Mouse (Mus musculus): Measurements from ENCODE around the gene Rps7. TPM values are rescaled to one million over a fixed set of nuclear protein-coding genes. Genes with fewer than 3 reads are reported as not detected.

Gene Rps7
- polyA plus RNA-seq (2014; fragmentation: Nextera tagmentation; extraction: Ambion mirVana): 822 and 864 TPM in 2 replicates

DNA sequence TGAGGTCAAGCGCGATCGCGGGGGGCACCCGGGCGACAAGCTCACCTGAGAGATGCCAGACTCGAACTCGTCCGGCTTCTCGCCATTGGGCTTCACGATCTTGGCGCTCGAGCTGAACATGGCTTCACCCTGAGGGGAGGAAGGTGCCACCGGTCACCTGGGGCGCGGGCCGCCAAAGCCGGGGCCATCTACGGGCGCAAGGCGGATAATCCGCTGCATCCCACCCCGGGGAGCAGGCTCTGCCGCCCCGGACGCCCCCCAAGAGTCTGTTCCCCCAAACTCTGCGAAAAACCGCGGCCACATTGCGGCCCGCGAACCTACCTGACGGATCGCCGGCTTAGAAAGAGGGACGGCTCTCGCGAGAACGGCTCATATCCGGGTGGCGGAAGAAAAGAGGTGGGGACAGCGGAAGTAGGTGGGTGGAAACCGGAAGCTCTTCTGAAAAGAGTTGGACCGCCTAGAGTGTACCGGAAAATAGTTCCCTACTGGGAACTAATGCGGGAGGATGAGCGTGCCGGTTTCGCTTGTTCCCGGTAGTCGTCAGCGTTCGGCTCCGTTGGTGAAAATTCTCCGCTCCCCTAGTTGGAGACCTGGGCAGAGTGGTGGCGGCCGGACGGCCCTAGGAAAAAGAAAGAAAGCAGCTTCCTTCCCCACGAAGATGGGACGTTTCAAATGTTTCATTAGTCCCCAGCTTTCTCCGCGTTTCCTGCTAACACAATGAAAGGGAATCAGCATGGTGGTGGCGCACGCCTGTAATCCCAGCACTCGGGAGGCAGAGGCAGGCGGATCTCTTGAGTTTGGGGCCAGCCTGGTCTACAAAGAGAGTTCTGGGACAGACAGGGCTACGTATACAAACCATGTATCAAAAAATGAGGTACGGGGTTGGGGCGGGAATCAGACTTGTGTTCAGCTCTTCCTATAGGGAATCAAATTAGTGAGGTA, at the start of gene Rps7:
Gene Rps7 (minus strand): TSS at position 419 of the 942 bp plus-strand sequence.
- H3K36me3 ChIP-seq (ENCODE audit: control insufficient read depth, insufficient read depth, low read length): peaks cover 26% of the 10 kb centered on the region
- ATAC-seq (ENCODE audit: insufficient number of reproducible peaks, low FRiP score, low TSS enrichment, low read depth) (peak; percentile 92), DNase-seq (ENCODE audit: low spot score) (peak; percentile 95)
- H3K4me3 ChIP-seq (ENCODE audit: low read depth, low read length): peak within 1 kb of the TSS; percentile 91
- peak within 1 kb of the TSS; percentile 69 for H3K4me2 ChIP-seq (ENCODE audit: low read depth, severe bottlenecking)
- 6% methylated on average over 67 of the region's 69 CpGs for WGBS
- no peak within 1 kb of the TSS; the same call in none of the 2 replicates for H3K27ac ChIP-seq (replicated peaks; ENCODE audit: low read depth, low read length)
- H3K4me1 ChIP-seq (ENCODE audit: control insufficient read depth, insufficient read depth, low read length): peaks cover 6% of the 10 kb centered on the region; the same call in 1 of the 2 replicates
- H3K9ac ChIP-seq (ENCODE audit: low read length): peak within 1 kb of the TSS; percentile 93
- no peaks in the 10 kb centered on the region for H3K27me3 ChIP-seq (ENCODE audit: control insufficient read depth, insufficient read depth, low read length)
- H3K9me3 ChIP-seq (ENCODE audit: control insufficient read depth, low read length): no peaks in the 10 kb centered on the region

DNA sequence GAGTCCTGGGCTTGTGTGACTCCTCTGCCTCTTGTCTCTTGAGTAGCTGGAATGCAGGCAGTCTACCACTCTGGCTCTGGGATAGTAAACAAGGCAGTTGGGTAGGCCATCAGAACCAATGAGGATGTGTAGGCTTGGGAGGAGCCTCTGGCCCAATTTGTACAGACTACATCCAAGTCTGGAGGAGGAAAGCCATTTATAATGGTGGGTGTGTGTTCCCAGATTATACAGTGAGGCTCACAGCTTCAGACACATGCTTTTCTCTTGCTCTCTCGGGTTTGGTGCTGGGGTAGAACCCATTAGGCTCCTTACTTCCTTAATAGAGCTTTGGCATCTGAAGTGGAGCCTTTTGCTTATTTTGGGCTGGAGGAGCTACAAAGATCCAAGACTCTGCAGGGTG, 48.9 kb upstream of the Rps7 start:
- H3K27me3 ChIP-seq (ENCODE audit: control insufficient read depth, insufficient read depth, low read length): no peaks in the 10 kb centered on the region
- no peak for DNase-seq (ENCODE audit: low spot score)
- H3K36me3 ChIP-seq (ENCODE audit: control insufficient read depth, insufficient read depth, low read length): peaks cover 2% of the 10 kb centered on the region; the same call in 1 of the 2 replicates
- H3K27ac ChIP-seq (replicated peaks; ENCODE audit: low read depth, low read length): no peak overlapping the region
- no peak overlapping the region for H3K4me3 ChIP-seq (ENCODE audit: low read depth, low read length)
- 90% methylated on average over 1 of the region's 1 CpGs for WGBS
- H3K4me2 ChIP-seq (ENCODE audit: low read depth, severe bottlenecking): no peak overlapping the region
- no peak overlapping the region for H3K9ac ChIP-seq (ENCODE audit: low read length)
- no peaks in the 10 kb centered on the region for H3K4me1 ChIP-seq (ENCODE audit: control insufficient read depth, insufficient read depth, low read length)
- ATAC-seq (ENCODE audit: insufficient number of reproducible peaks, low FRiP score, low TSS enrichment, low read depth): no peak
- no peaks in the 10 kb centered on the region for H3K9me3 ChIP-seq (ENCODE audit: control insufficient read depth, low read length)

GRCm38 (mm10) chr12:28675925-28676209, 40.1 kb upstream of the Rps7 start:
- H3K4me2 ChIP-seq (ENCODE audit: low read depth, severe bottlenecking): peak overlapping the region; percentile 54
- WGBS: 72% methylated on average over 5 of the region's 5 CpGs
- H3K4me1 ChIP-seq (ENCODE audit: control insufficient read depth, insufficient read depth, low read length): no peaks in the 10 kb centered on the region
- 0 out of 2 replicates have a peak, but pooled peaks cover 2% of the 10 kb centered on the region for H3K9me3 ChIP-seq (ENCODE audit: control insufficient read depth, low read length)
- H3K36me3 ChIP-seq (ENCODE audit: control insufficient read depth, insufficient read depth, low read length): no peaks in the 10 kb centered on the region; the same call in 1 of the 2 replicates
- peak overlapping the region; percentile 80 for H3K27ac ChIP-seq (replicated peaks; ENCODE audit: low read depth, low read length)
- peak overlapping the region; percentile 47 for H3K4me3 ChIP-seq (ENCODE audit: low read depth, low read length)
- peak overlapping the region; percentile 69 for H3K9ac ChIP-seq (ENCODE audit: low read length)
- H3K27me3 ChIP-seq (ENCODE audit: control insufficient read depth, insufficient read depth, low read length): no peaks in the 10 kb centered on the region
- DNase-seq (ENCODE audit: low spot score) (no peak), ATAC-seq (ENCODE audit: insufficient number of reproducible peaks, low FRiP score, low TSS enrichment, low read depth) (no peak)

DNA sequence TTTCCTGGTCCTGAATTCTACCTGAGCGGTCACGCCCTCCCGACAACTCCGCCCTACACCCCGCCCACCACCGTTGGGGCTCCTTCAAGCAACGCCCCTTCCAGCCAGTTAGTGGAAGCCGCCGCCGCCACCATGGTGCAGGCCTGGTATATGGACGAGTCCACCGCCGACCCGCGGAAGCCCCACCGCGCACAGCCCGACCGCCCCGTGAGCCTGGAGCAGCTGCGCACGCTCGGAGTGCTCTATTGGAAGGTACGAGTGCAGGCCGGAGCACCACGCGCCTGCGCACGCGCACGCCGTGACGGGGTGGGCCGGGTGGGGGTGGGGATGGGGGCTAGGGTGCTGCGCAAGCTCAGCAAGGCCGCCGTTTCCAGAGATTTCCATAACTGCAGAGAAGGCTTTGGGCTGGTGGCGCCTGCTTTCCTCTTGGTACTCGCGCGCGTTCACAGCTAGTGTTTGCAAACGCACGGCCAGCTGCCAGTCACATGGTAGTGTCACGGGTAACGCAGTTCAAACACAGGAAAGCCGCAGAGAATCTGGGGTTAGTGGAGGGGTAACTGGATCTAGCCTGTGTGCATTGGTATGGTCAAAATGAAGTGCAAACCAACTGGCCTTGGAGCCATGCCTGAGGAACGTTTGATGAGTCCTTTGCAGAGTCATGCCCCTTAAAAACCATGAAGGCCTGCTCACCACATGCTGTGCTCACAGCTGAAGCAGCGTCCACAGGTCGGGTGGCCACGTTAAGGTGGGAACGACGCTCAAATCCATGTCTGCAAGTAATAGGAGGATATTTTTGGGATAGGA, 39.6 kb upstream of the Rps7 start, which contains the start of gene Adi1:
Gene Adi1 (plus strand): TSS at position 111 of the 804 bp plus-strand sequence.
- Histone ChIP-seq H3K36me3 (ENCODE audit: control insufficient read depth, insufficient read depth, low read length) (no peaks in the 10 kb centered on the region; the same call in 1 of the 2 replicates), H3K4me1 (ENCODE audit: control insufficient read depth, insufficient read depth, low read length) (no peaks in the 10 kb centered on the region), H3K4me2 (ENCODE audit: low read depth, severe bottlenecking) (peak within 1 kb of the TSS; percentile 54), H3K4me3 (ENCODE audit: low read depth, low read length) (peak within 1 kb of the TSS; percentile 47), H3K27me3 (ENCODE audit: control insufficient read depth, insufficient read depth, low read length) (no peaks in the 10 kb centered on the region), H3K27ac (replicated peaks; ENCODE audit: low read depth, low read length) (peak within 1 kb of the TSS; percentile 80), H3K9ac (ENCODE audit: low read length) (peak within 1 kb of the TSS; percentile 69), H3K9me3 (ENCODE audit: control insufficient read depth, low read length) (0 out of 2 replicates have a peak, but pooled peaks cover 2% of the 10 kb centered on the region)
- 3% methylated on average over 50 of the region's 53 CpGs for WGBS
- ATAC-seq (ENCODE audit: insufficient number of reproducible peaks, low FRiP score, low TSS enrichment, low read depth) (peak; percentile 96), DNase-seq (ENCODE audit: low spot score) (peak; percentile 90)

GRCm38 (mm10) chr12:28674038-28674720, 38.4 kb upstream of the Rps7 start:
- ATAC-seq (ENCODE audit: insufficient number of reproducible peaks, low FRiP score, low TSS enrichment, low read depth): no peak
- H3K9ac ChIP-seq (ENCODE audit: low read length): no peak overlapping the region
- H3K4me1 ChIP-seq (ENCODE audit: control insufficient read depth, insufficient read depth, low read length): no peaks in the 10 kb centered on the region
- 86% methylated on average over 10 of the region's 10 CpGs for WGBS
- DNase-seq (ENCODE audit: low spot score): peak; percentile 22
- H3K27ac ChIP-seq (replicated peaks; ENCODE audit: low read depth, low read length): no peak overlapping the region
- H3K27me3 ChIP-seq (ENCODE audit: control insufficient read depth, insufficient read depth, low read length): no peaks in the 10 kb centered on the region
- no peak overlapping the region; the same call in 1 of the 2 replicates for H3K4me2 ChIP-seq (ENCODE audit: low read depth, severe bottlenecking)
- no peak overlapping the region for H3K4me3 ChIP-seq (ENCODE audit: low read depth, low read length)
- 0 out of 2 replicates have a peak, but pooled peaks cover 2% of the 10 kb centered on the region for H3K9me3 ChIP-seq (ENCODE audit: control insufficient read depth, low read length)
- no peaks in the 10 kb centered on the region; the same call in 1 of the 2 replicates for H3K36me3 ChIP-seq (ENCODE audit: control insufficient read depth, insufficient read depth, low read length)

DNA sequence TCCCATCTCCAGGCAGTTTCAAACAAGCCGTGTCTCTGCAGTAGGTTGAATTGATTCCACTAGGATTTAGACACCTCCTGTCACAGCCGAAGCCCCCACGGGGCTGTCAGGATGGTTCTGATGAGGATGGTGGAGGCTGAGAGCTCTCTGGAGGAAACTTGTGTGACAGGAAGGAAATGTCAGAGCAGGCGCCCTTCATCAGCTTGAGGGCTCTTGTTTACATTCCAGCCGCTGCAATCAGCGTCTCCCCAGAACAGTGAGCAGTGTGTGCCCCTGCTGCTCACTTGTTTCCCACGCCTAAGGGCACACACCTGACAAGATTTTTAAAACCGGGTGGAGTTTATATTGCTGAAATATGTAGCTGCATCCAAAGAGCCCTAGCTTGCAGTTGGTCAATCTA, 31.5 kb upstream of the Rps7 start:
- Histone ChIP-seq H3K4me3 (ENCODE audit: low read depth, low read length) (no peak overlapping the region), H3K9me3 (ENCODE audit: control insufficient read depth, low read length) (no peaks in the 10 kb centered on the region), H3K36me3 (ENCODE audit: control insufficient read depth, insufficient read depth, low read length) (no peaks in the 10 kb centered on the region), H3K27ac (replicated peaks; ENCODE audit: low read depth, low read length) (no peak overlapping the region), H3K9ac (ENCODE audit: low read length) (no peak overlapping the region), H3K4me2 (ENCODE audit: low read depth, severe bottlenecking) (no peak overlapping the region), H3K27me3 (ENCODE audit: control insufficient read depth, insufficient read depth, low read length) (no peaks in the 10 kb centered on the region), H3K4me1 (ENCODE audit: control insufficient read depth, insufficient read depth, low read length) (no peaks in the 10 kb centered on the region)
- ATAC-seq (ENCODE audit: insufficient number of reproducible peaks, low FRiP score, low TSS enrichment, low read depth): no peak
- no peak for DNase-seq (ENCODE audit: low spot score)
- 33% methylated on average over 8 of the region's 8 CpGs for WGBS

DNA sequence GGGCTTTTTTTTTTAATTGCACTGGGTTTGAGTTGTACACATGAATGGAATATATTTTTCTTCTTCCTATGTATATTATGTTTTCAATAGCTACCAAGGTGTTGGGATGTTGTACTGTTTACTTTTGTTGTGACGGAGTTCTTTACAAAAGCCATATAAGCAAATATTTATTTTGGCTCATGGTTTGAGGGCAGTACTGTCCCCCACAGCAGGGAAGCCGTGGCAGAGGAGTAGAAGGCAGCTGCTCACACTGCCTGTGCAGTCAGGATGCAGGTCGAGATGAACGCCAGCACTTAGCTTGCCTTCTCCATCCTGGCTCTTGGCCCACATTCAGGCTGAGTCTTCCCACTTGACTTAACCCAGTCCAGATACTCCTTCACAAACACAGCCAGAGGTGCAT, 31.0 kb upstream of the Rps7 start:
- 81% methylated on average over 4 of the region's 4 CpGs for WGBS
- Histone ChIP-seq H3K4me3 (ENCODE audit: low read depth, low read length) (no peak overlapping the region), H3K36me3 (ENCODE audit: control insufficient read depth, insufficient read depth, low read length) (no peaks in the 10 kb centered on the region), H3K4me2 (ENCODE audit: low read depth, severe bottlenecking) (no peak overlapping the region), H3K27ac (replicated peaks; ENCODE audit: low read depth, low read length) (no peak overlapping the region), H3K4me1 (ENCODE audit: control insufficient read depth, insufficient read depth, low read length) (no peaks in the 10 kb centered on the region), H3K9ac (ENCODE audit: low read length) (no peak overlapping the region), H3K27me3 (ENCODE audit: control insufficient read depth, insufficient read depth, low read length) (no peaks in the 10 kb centered on the region), H3K9me3 (ENCODE audit: control insufficient read depth, low read length) (no peaks in the 10 kb centered on the region)
- no peak for DNase-seq (ENCODE audit: low spot score)
- no peak for ATAC-seq (ENCODE audit: insufficient number of reproducible peaks, low FRiP score, low TSS enrichment, low read depth)

GRCm38 (mm10) chr12:28662628-28663027, 26.9 kb upstream of the Rps7 start:
- Histone ChIP-seq H3K36me3 (ENCODE audit: control insufficient read depth, insufficient read depth, low read length) (peaks cover 2% of the 10 kb centered on the region; the same call in 1 of the 2 replicates), H3K9me3 (ENCODE audit: control insufficient read depth, low read length) (no peaks in the 10 kb centered on the region), H3K27me3 (ENCODE audit: control insufficient read depth, insufficient read depth, low read length) (no peaks in the 10 kb centered on the region), H3K9ac (ENCODE audit: low read length) (no peak overlapping the region), H3K4me2 (ENCODE audit: low read depth, severe bottlenecking) (no peak overlapping the region), H3K4me1 (ENCODE audit: control insufficient read depth, insufficient read depth, low read length) (no peaks in the 10 kb centered on the region), H3K4me3 (ENCODE audit: low read depth, low read length) (no peak overlapping the region), H3K27ac (replicated peaks; ENCODE audit: low read depth, low read length) (no peak overlapping the region)
- no peak for DNase-seq (ENCODE audit: low spot score)
- WGBS: 91% methylated on average over 4 of the region's 4 CpGs
- no peak for ATAC-seq (ENCODE audit: insufficient number of reproducible peaks, low FRiP score, low TSS enrichment, low read depth)

Data from limb, embryonic 11.5 days (tissue).